ENCODE assay signal across 14 mouse cellular contexts in genomic region chr2:158222664-158223063, GRCm38 (mm10). TPM values are rescaled to one million over a fixed set of nuclear protein-coding genes. Genes with fewer than 3 reads are reported as not detected.
DNase-seq lines count a peak whose midpoint lies in the region; ATAC-seq and TF ChIP-seq lines count a peak whose summit lies in the region.
"Had no signal": no experiment of that assay in that cellular context is flagged by ENCODE, and none has a peak within 500 bp of the region (broad histone marks: within the 10 kb centered on the region; RNA-seq: fewer than 3 reads in every experiment).

No protein-coding gene starts in this region.

- TF ChIP-seq EP300 in heart, adult 2 months (IDR thresholded peaks at IDR 0.05; ENCODE audit: insufficient read depth, low read depth, low read length), result no peak

- H3K4me2 ChIP-seq in hindbrain, embryonic 13.5 days, result no peak overlapping the region
- H3K4me2 ChIP-seq in midbrain, postnatal 0 days (ENCODE audit: low read depth, low read length, poor library complexity, severe bottlenecking), result no peak overlapping the region
- H3K4me2 ChIP-seq in midbrain, embryonic 13.5 days (replicated peaks), result no peak overlapping the region
- no peak overlapping the region for H3K4me2 ChIP-seq in liver, embryonic 11.5 days

- H3K27me3 ChIP-seq in hindbrain, embryonic 13.5 days, result 0 out of 2 replicates have a peak, but pooled peaks cover 3% of the 10 kb centered on the region
- H3K27me3 ChIP-seq in hindbrain, embryonic 10.5 days (ENCODE audit: insufficient read depth, poor library complexity, severe bottlenecking), result no peaks in the 10 kb centered on the region
- H3K27me3 ChIP-seq in midbrain, postnatal 0 days (ENCODE audit: insufficient read depth, low read length), result no peaks in the 10 kb centered on the region
- H3K27me3 ChIP-seq in midbrain, embryonic 13.5 days, result no peaks in the 10 kb centered on the region
- no peaks in the 10 kb centered on the region for H3K27me3 ChIP-seq in heart, adult 2 months (ENCODE audit: control insufficient read depth, insufficient read depth, low read length)
- H3K27me3 ChIP-seq in liver, embryonic 11.5 days (replicated peaks; ENCODE audit: control insufficient read depth, insufficient read depth, low read length), result peaks cover 10% of the 10 kb centered on the region

- H3K4me3 ChIP-seq in hindbrain, embryonic 13.5 days, result no peak overlapping the region
- H3K4me3 ChIP-seq in hindbrain, embryonic 10.5 days, result no peak overlapping the region
- no peak overlapping the region for H3K4me3 ChIP-seq in midbrain, postnatal 0 days (ENCODE audit: low read depth, low read length)
- H3K4me3 ChIP-seq in midbrain, embryonic 13.5 days (replicated peaks), result no peak overlapping the region
- no peak overlapping the region for H3K4me3 ChIP-seq in heart, adult 2 months
- no peak overlapping the region for H3K4me3 ChIP-seq in liver, embryonic 11.5 days (ENCODE audit: low read depth, low read length)

- no peak for TF ChIP-seq CTCF in midbrain, postnatal 0 days (IDR thresholded peaks at IDR 0.05)
- no peak for TF ChIP-seq CTCF in heart, adult 2 months (IDR thresholded peaks at IDR 0.05)

- intact Hi-C loops in heart, adult 2 months (cut with DNase I), result no loop called here
- intact Hi-C loops in left cerebral cortex, postnatal 25 days (cut with DNase I), result no loop called here

- no peak overlapping the region; the same call in 1 of the 2 replicates for H3K27ac ChIP-seq in hindbrain, embryonic 13.5 days
- no peak overlapping the region for H3K27ac ChIP-seq in hindbrain, embryonic 10.5 days
- H3K27ac ChIP-seq in midbrain, postnatal 0 days (ENCODE audit: low read depth, low read length), result no peak overlapping the region
- H3K27ac ChIP-seq in midbrain, embryonic 13.5 days, result no peak overlapping the region
- peak overlapping the region; percentile 27; the same call in 1 of the 2 replicates for H3K27ac ChIP-seq in heart, adult 2 months
- no peak overlapping the region for H3K27ac ChIP-seq in liver, embryonic 11.5 days (ENCODE audit: low read depth, low read length)

- H3K9ac ChIP-seq in hindbrain, embryonic 13.5 days, result peak overlapping the region; percentile 15; the same call in 1 of the 2 replicates
- no peak overlapping the region for H3K9ac ChIP-seq in midbrain, postnatal 0 days (replicated peaks; ENCODE audit: low read length, poor library complexity, severe bottlenecking)
- no peak overlapping the region for H3K9ac ChIP-seq in midbrain, embryonic 13.5 days (replicated peaks)
- H3K9ac ChIP-seq in heart, adult 2 months (ENCODE audit: low read depth, low read length), result no peak overlapping the region
- no peak overlapping the region for H3K9ac ChIP-seq in liver, embryonic 11.5 days (ENCODE audit: low read depth, low read length)
- H3K9ac ChIP-seq: forebrain, postnatal 0 days had no signal

- H3K9me3 ChIP-seq in hindbrain, embryonic 13.5 days, result no peaks in the 10 kb centered on the region
- H3K9me3 ChIP-seq in hindbrain, embryonic 10.5 days, result no peaks in the 10 kb centered on the region
- no peaks in the 10 kb centered on the region for H3K9me3 ChIP-seq in midbrain, postnatal 0 days (ENCODE audit: low read length)
- H3K9me3 ChIP-seq in midbrain, embryonic 13.5 days, result no peaks in the 10 kb centered on the region
- H3K9me3 ChIP-seq in liver, embryonic 11.5 days (ENCODE audit: control insufficient read depth, low read length), result no peaks in the 10 kb centered on the region

- DNase-seq in hindbrain, embryonic 10.5 days (ENCODE audit: low spot score), result no peak
- DNase-seq in midbrain, postnatal 0 days (ENCODE audit: low spot score), result peak; percentile 43
- peak; percentile 46 to 51 for DNase-seq in heart, adult 2 months
- peak; percentile 80 for DNase-seq in testis, postnatal 10 days (ENCODE audit: low spot score)
- DNase-seq in liver, embryonic 11.5 days (ENCODE audit: low spot score), result no peak
- no peak for DNase-seq in left cerebral cortex, postnatal 25 days (ENCODE audit: low spot score in 2 of 2)
- DNase-seq: forebrain, postnatal 0 days had no signal

- H3K79me2 ChIP-seq in heart, adult 2 months (replicated peaks; ENCODE audit: control insufficient read depth, insufficient read depth, low read length), result no peaks in the 10 kb centered on the region

- 59% methylated on average over 4 of the region's 4 CpGs for WGBS in hindbrain, embryonic 13.5 days
- 69% methylated on average over 4 of the region's 4 CpGs for WGBS in hindbrain, embryonic 10.5 days
- 64% methylated on average over 4 of the region's 4 CpGs for WGBS in midbrain, postnatal 0 days
- WGBS in midbrain, embryonic 13.5 days, result 76% methylated on average over 4 of the region's 4 CpGs
- 33% methylated on average over 4 of the region's 4 CpGs for WGBS in heart, adult 2 months
- WGBS in liver, embryonic 11.5 days, result 60% methylated on average over 4 of the region's 4 CpGs

- peaks cover 3% of the 10 kb centered on the region; the same call in 1 of the 2 replicates for H3K36me3 ChIP-seq in hindbrain, embryonic 13.5 days
- H3K36me3 ChIP-seq in hindbrain, embryonic 10.5 days, result 0 out of 2 replicates have a peak, but pooled peaks cover 4% of the 10 kb centered on the region
- H3K36me3 ChIP-seq in midbrain, postnatal 0 days (ENCODE audit: insufficient read depth, low read length), result no peaks in the 10 kb centered on the region
- no peaks in the 10 kb centered on the region for H3K36me3 ChIP-seq in midbrain, embryonic 13.5 days
- H3K36me3 ChIP-seq in heart, adult 2 months (ENCODE audit: control insufficient read depth, insufficient read depth, low read length), result no peaks in the 10 kb centered on the region
- H3K36me3 ChIP-seq in liver, embryonic 11.5 days (ENCODE audit: control insufficient read depth, insufficient read depth, low read length), result no peaks in the 10 kb centered on the region

- H3K4me1 ChIP-seq in hindbrain, embryonic 13.5 days (replicated peaks), result peaks cover 8% of the 10 kb centered on the region
- H3K4me1 ChIP-seq in hindbrain, embryonic 10.5 days (replicated peaks), result peaks cover 4% of the 10 kb centered on the region; the same call in 1 of the 2 replicates
- H3K4me1 ChIP-seq in midbrain, postnatal 0 days (ENCODE audit: insufficient read depth, low read length), result no peaks in the 10 kb centered on the region
- H3K4me1 ChIP-seq in midbrain, embryonic 13.5 days (replicated peaks), result no peaks in the 10 kb centered on the region
- H3K4me1 ChIP-seq in heart, adult 2 months (ENCODE audit: control insufficient read depth, insufficient read depth, low read length), result peaks cover 3% of the 10 kb centered on the region; the same call in 1 of the 2 replicates
- no peaks in the 10 kb centered on the region for H3K4me1 ChIP-seq in liver, embryonic 11.5 days (replicated peaks; ENCODE audit: control insufficient read depth, insufficient read depth, low read length)

- no peak for TF ChIP-seq POLR2A in heart, adult 2 months (IDR thresholded peaks at IDR 0.05; ENCODE audit: insufficient read depth, low read depth, low read length)

- ATAC-seq in hindbrain, embryonic 13.5 days (ENCODE audit: low FRiP score), result no peak
- no peak for ATAC-seq in midbrain, postnatal 0 days (ENCODE audit: low FRiP score)
- ATAC-seq in midbrain, embryonic 13.5 days, result no peak
- no peak for ATAC-seq in liver, embryonic 11.5 days (replicated peaks; ENCODE audit: low FRiP score)
- ATAC-seq: forebrain, postnatal 0 days had no signal

RNA-seq across cellular contexts. Expression of gene D630003M21Rik, which starts 6.4 kb away (rescaled TPM):
- polyA plus RNA-seq in hindbrain, embryonic 13.5 days (2015; fragmentation: Nextera tagmentation; extraction: Ambion mirVana), result 2.0 and 3.1 TPM in 2 replicates
- 3.7 and 4.9 TPM in 2 replicates for polyA plus RNA-seq in hindbrain, embryonic 10.5 days (2016; fragmentation: Nextera tagmentation; extraction: Ambion mirVana)
- 4.6 and 5.5 TPM in 2 replicates for total RNA-seq in midbrain, postnatal 0 days (2014; rRNA removed)
- polyA plus RNA-seq in midbrain, postnatal 0 days (2015; fragmentation: Nextera tagmentation; extraction: Ambion mirVana), result 1.1 and 1.5 TPM in 2 replicates
- polyA plus RNA-seq in midbrain, embryonic 13.5 days (2015; fragmentation: Nextera tagmentation; extraction: Ambion mirVana), result 1.6 and 2.4 TPM in 2 replicates
- total RNA-seq in heart, adult 2 months (2021), result 1 to 10 TPM; 4.6 to 6.7 TPM
- 6.6 and 9.7 TPM in 2 replicates for polyA plus RNA-seq in heart, adult 2 months (2012; rRNA removed)
- 0.53 and 0.81 TPM in 2 replicates for polyA plus RNA-seq in liver, embryonic 11.5 days (2014; fragmentation: Nextera tagmentation; extraction: Ambion mirVana)
- total RNA-seq in left cerebral cortex, postnatal 25 days (2021), result 1 to 10 TPM; 2.9 to 4.0 TPM
- total RNA-seq: hematopoietic stem cell, adult 5-6 weeks; monocyte, adult 5-6 weeks had no signal

RNA-seq across cellular contexts. Expression of gene Bpi, which starts 35.2 kb away (rescaled TPM):
- not detected in 2 replicates for polyA plus RNA-seq in hindbrain, embryonic 13.5 days (2015; fragmentation: Nextera tagmentation; extraction: Ambion mirVana)
- polyA plus RNA-seq in hindbrain, embryonic 10.5 days (2016; fragmentation: Nextera tagmentation; extraction: Ambion mirVana), result not detected in 2 replicates
- total RNA-seq in midbrain, postnatal 0 days (2014; rRNA removed), result 0.22 TPM in 1 of 2 replicates, not detected in the other
- not detected in 2 replicates for polyA plus RNA-seq in midbrain, postnatal 0 days (2015; fragmentation: Nextera tagmentation; extraction: Ambion mirVana)
- not detected in 2 replicates for polyA plus RNA-seq in midbrain, embryonic 13.5 days (2015; fragmentation: Nextera tagmentation; extraction: Ambion mirVana)
- total RNA-seq in heart, adult 2 months (2021), result under 1 TPM in 1 of 2 experiments, not detected in 1; 0.13 TPM
- polyA plus RNA-seq in heart, adult 2 months (2012; rRNA removed), result not detected in 2 replicates
- polyA plus RNA-seq in liver, embryonic 11.5 days (2014; fragmentation: Nextera tagmentation; extraction: Ambion mirVana), result not detected in 2 replicates
- total RNA-seq in left cerebral cortex, postnatal 25 days (2021), result not detected
- total RNA-seq: forebrain, postnatal 0 days; hematopoietic stem cell, adult 5-6 weeks; layer of hippocampus, postnatal 14 days; monocyte, adult 5-6 weeks had no signal
- polyA plus RNA-seq: forebrain, postnatal 0 days; liver, embryonic 16.5 days; stomach, embryonic 16.5 days had no signal

Comparison
In these comparisons a context has a peak if more than half of its experiments do, and no peak if none do; other contexts are left out.
1. DNase-seq: peak in midbrain, postnatal 0 days (single experiment), heart, adult 2 months (2 of 2) and testis, postnatal 10 days (single experiment); none in hindbrain, embryonic 10.5 days (single experiment), liver, embryonic 11.5 days (single experiment) and left cerebral cortex, postnatal 25 days (0 of 2).